Mouse (Mus musculus) midbrain, embryonic 10.5 days (tissue): Measurements from ENCODE around the gene Ralgapa2. TPM values are rescaled to one million over a fixed set of nuclear protein-coding genes. Genes with fewer than 3 reads are reported as not detected.

Source experiments
- DNase-seq: peaks from one replicate; pipeline ENCODE4 v3.0.0-alpha.2; 2017; ENCODE audit warnings: low spot score
- H3K27ac ChIP-seq: fragments of 300-500 bp; sonication (generic); replicated peaks from 2 replicates; pipeline ENCODE4 v1.5.1; 2016; ENCODE audit warnings: mild to moderate bottlenecking
- H3K27me3 ChIP-seq: fragments of 300-500 bp; sonication (generic); 2 replicates; pipeline ENCODE4 v1.6.1; 2016; ENCODE audit warnings: low read depth, mild to moderate bottlenecking; ENCODE audit not compliant: poor library complexity, severe bottlenecking
- H3K36me3 ChIP-seq: fragments of 300-500 bp; sonication (generic); 2 replicates; pipeline ENCODE4 v1.6.1; 2016; ENCODE audit warnings: mild to moderate bottlenecking, moderate library complexity
- H3K4me1 ChIP-seq: fragments of 300-500 bp; sonication (generic); 2 replicates; pipeline ENCODE4 v1.6.1; 2016
- H3K4me3 ChIP-seq: fragments of 300-500 bp; sonication (generic); 2 replicates; pipeline ENCODE4 v1.5.1; 2016; ENCODE audit warnings: mild to moderate bottlenecking, moderate library complexity
- H3K9me3 ChIP-seq: fragments of 300-500 bp; sonication (generic); replicated peaks from 2 replicates; pipeline ENCODE4 v1.6.1; 2016; ENCODE audit warnings: mild to moderate bottlenecking
- WGBS: fragments of 180-500 bp; shearing (Covaris S2); methylation state at CpG from one replicate; pipeline ENCODE4 v1.1.7; 2016; 5-methylcytosine and 5-hydroxymethylcytosine counted together
- polyA plus RNA-seq: library from polyadenylated mRNA; unstranded; fragments of >200 nt; fragmentation: Nextera tagmentation; extraction: Ambion mirVana; gene quantifications from 2 replicates; pipeline ENCODE4 v1.2.1, GENCODE M21; 2016

Gene Ralgapa2
- polyA plus RNA-seq, 1 experiment from 2014 or later, result 9.7 TPM

DNA sequence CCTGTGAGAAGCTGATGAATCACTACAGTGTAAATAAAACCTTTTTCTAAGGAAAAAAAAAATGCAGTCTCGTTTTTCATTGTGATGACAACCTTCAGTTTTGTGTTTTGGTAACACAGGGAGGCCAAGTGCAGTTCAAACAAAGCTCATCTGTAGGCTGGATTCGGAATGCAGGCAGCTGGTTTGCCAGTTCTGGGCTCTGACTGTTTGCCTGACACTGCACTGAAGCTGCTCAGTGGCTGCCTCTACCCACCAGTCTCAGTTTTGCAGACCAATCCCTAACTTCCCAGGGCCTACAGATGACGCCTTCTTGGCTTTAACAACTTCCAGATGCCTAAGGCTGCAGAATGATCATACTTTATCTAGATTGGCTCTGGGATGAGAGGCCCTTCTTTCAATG, 205.1 kb downstream of the Ralgapa2 start:
- Histone ChIP-seq H3K4me1 (peaks cover 33% of the 10 kb centered on the region), H3K27me3 (no peaks in the 10 kb centered on the region), H3K4me3 (no peak overlapping the region), H3K9me3 (no peaks in the 10 kb centered on the region), H3K36me3 (no peaks in the 10 kb centered on the region), H3K27ac (peak overlapping the region; percentile 52; the same call in 1 of the 2 replicates)
- 66% methylated on average over 3 of the region's 3 CpGs for WGBS
- no peak for DNase-seq

DNA sequence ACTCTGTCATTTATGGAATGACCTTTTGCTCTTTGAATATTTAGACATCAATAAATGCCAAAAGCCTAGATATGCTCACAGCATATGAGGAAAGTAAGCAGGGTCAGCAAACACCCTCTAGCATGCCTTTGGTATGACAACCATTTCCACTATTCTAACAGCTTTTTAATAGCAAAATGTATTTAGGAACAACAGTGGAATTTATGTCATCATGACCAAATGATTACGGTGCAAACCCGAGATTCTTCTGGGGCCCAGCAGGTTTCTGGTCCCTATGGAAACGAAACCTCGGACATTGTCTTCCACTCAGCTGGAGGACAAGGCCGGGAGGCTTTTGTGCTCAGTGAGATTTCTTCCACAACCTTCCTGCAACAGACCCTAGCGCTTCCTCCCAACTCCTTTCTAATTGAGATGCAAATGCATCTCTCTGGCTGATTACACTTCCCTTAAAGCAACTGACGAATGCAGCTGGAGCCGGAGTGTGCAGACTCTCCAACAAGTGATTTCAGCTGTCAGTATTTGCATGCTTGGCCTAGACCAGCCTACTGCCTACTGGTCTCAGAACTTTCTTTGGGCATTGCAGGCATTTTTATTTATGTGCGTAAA, 209.9 kb downstream of the Ralgapa2 start:
- DNase-seq, result peak; percentile 69
- Histone ChIP-seq H3K27ac (peak overlapping the region; percentile 83), H3K4me3 (peak overlapping the region; percentile 19; the same call in 1 of the 2 replicates), H3K9me3 (no peaks in the 10 kb centered on the region), H3K36me3 (no peaks in the 10 kb centered on the region), H3K4me1 (peaks cover 56% of the 10 kb centered on the region), H3K27me3 (no peaks in the 10 kb centered on the region)
- WGBS, result 8% methylated on average over 9 of the region's 9 CpGs

DNA sequence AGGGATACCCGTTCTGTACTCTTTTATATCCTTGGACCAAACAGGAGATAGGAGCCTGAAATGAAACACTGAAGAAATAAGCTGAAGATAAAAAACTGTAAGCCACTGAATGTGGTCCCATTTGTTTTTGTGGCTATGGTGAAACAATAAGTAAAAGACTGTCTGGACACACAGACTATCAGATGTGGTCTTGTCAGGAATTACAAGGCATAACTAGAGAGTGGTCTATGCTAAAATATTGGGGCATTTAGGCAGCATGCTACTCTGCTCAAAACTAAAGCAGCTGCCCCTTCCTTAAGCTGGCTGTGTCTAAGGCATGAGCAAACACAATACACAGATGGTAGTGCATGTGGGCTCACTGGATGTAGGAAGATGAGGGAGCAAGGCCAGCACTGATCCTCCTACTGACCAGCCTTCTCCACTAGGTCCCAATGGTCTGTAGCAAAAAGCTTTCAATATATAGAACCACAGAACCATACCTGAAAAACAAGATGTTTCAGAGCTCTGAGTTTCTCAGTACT, 211.6 kb downstream of the Ralgapa2 start:
- no peaks in the 10 kb centered on the region for H3K9me3 ChIP-seq
- 30% methylated on average over 1 of the region's 1 CpGs for WGBS
- H3K36me3 ChIP-seq, result no peaks in the 10 kb centered on the region
- H3K4me1 ChIP-seq, result peaks cover 57% of the 10 kb centered on the region
- H3K27me3 ChIP-seq, result no peaks in the 10 kb centered on the region
- H3K27ac ChIP-seq, result peak overlapping the region; percentile 83
- no peak for DNase-seq
- no peak overlapping the region for H3K4me3 ChIP-seq

DNA sequence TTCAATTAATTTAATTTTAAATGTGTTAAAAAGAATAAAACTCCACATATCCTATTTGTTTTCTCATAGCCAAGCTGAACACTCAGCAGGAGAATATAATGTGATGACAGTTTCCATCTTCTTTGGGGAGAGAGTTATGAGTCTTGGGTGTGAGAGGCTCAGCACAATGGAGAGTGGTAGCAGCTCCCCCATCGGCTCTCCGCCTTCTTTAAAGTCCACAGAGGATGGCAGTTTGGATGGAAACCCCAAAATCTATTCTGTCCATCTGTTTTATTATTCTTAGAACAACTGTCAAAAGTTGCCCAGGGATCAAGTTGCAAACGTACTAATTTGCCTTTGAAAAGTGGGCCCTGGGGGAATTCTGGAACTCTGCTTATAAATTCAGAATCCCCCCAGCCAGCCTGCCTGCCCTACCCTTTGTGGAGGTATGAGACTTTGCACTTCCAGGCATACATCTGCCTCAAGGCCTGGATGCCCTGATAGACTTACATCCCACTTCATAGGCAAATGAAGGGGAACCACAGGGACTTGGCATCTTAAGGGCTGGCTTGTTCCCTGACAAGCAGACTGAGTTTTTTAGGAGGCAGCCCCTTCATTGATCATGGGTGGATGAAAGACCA, 212.2 kb downstream of the Ralgapa2 start:
- H3K9me3 ChIP-seq, result no peaks in the 10 kb centered on the region
- no peak for DNase-seq
- H3K36me3 ChIP-seq, result no peaks in the 10 kb centered on the region
- no peak overlapping the region for H3K4me3 ChIP-seq
- H3K27ac ChIP-seq, result peak overlapping the region; percentile 83
- H3K4me1 ChIP-seq, result peaks cover 62% of the 10 kb centered on the region
- H3K27me3 ChIP-seq, result no peaks in the 10 kb centered on the region
- 34% methylated on average over 3 of the region's 3 CpGs for WGBS

DNA sequence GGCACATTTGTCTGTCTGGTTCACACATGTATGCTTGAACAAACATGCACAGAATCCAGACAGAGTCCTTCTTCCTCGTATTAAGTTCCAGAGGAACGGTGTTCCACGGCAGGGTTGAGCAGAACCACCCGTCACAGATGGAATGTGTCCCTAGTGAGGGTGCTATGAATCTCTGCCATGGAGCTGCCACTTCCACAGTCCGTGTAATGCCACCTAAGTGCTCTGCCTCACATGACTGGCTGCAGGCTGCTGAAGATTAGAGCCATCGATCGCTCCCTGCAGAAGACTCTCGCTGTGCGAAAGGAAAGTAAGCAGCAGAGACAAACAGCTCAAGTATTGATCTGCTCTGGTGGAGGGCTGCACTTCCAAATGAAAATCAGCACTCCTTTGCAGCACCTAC, 218.6 kb downstream of the Ralgapa2 start:
- H3K9me3 ChIP-seq, result no peaks in the 10 kb centered on the region
- peaks cover 44% of the 10 kb centered on the region for H3K4me1 ChIP-seq
- no peak overlapping the region; the same call in 1 of the 2 replicates for H3K27ac ChIP-seq
- H3K27me3 ChIP-seq, result no peaks in the 10 kb centered on the region
- no peaks in the 10 kb centered on the region for H3K36me3 ChIP-seq
- DNase-seq, result no peak
- WGBS, result 83% methylated on average over 9 of the region's 9 CpGs
- no peak overlapping the region for H3K4me3 ChIP-seq

DNA sequence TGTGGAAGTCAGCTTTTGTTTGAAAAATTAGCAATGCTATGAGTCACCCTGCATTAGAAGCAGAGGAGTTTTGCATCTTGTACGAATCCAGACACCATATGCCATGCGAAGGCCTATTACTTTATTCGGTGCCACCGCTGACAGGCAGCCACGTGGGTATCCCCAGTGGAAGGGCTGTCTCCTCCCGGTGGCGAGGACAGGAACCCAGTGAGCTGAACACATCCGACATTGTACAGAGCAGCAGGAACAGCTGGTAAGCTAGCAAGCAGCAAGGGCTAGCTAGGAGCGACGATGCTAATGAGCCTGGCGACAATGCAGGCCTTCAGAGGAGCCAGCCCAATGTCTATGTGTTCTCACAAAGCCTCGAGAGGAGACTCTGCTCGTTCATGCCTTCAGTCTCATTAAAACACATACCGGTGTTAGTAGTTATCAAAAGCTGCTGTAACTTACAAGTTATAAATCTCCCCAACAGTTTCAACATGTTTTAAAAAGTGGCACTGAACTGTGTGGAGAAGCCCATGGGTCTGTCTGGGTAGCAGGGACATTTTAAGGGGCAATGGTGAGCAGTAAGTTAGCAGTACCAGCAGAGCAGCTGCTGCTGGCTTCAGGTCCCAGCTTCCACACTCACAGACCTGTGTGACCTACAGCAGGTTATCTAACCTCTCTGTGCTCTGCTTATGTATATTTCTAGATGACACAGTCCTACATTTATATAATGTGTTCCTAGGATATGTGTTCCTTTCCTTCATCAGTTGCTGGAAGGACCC, 221.1 kb downstream of the Ralgapa2 start:
- WGBS, result 29% methylated on average over 14 of the region's 14 CpGs
- H3K4me1 ChIP-seq, result peaks cover 42% of the 10 kb centered on the region
- H3K36me3 ChIP-seq, result no peaks in the 10 kb centered on the region
- H3K27ac ChIP-seq, result peak overlapping the region; percentile 79
- H3K27me3 ChIP-seq, result no peaks in the 10 kb centered on the region
- H3K4me3 ChIP-seq, result no peak overlapping the region
- peak; percentile 67 for DNase-seq
- H3K9me3 ChIP-seq, result no peaks in the 10 kb centered on the region

DNA sequence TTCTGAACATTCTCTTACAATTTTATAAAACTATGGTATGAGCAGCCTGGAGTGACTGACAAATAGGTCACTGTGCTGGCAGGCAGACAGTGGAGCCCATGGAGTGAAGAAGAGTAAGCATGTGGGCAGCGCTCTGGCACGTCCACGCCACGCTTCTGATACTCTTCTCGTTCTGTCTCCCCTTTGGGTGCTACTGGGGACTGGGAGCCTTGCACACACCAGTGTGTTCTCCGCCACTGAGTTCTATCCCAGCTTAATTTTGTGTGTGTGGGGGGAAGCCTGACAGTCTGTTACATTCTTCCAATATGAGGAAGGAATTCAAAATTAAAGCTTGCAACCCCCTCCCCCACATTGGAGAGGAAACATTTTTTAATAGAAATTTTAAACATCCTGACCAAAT, 221.8 kb downstream of the Ralgapa2 start:
- Histone ChIP-seq H3K9me3 (no peaks in the 10 kb centered on the region), H3K36me3 (no peaks in the 10 kb centered on the region), H3K4me1 (peaks cover 41% of the 10 kb centered on the region), H3K27me3 (no peaks in the 10 kb centered on the region), H3K4me3 (no peak overlapping the region), H3K27ac (peak overlapping the region; percentile 79; the same call in 1 of the 2 replicates)
- DNase-seq, result no peak
- WGBS, result 90% methylated on average over 6 of the region's 6 CpGs

DNA sequence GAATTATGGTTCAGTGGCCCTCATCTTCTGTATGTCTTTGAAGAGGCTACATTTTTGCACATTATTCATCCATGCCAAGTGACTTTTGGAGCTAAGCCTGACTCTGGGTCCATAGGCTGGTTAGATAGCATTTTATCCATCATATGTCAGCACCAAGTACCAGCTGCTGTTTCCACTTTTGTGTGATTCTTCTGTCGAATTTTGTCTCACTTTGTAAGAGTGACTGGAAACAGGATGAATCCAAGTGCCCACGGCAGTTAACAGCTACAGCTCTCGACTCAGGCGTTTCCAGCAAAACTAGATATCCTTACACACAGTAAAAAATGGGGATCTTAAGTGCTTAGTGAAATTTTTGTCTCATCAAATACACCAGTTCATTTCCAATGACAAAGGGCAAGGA, 222.8 kb downstream of the Ralgapa2 start:
- H3K27me3 ChIP-seq, result no peaks in the 10 kb centered on the region
- H3K27ac ChIP-seq, result no peak overlapping the region
- H3K4me3 ChIP-seq, result no peak overlapping the region
- no peaks in the 10 kb centered on the region for H3K9me3 ChIP-seq
- DNase-seq, result no peak
- 88% methylated on average over 4 of the region's 4 CpGs for WGBS
- peaks cover 35% of the 10 kb centered on the region for H3K4me1 ChIP-seq
- H3K36me3 ChIP-seq, result no peaks in the 10 kb centered on the region

DNA sequence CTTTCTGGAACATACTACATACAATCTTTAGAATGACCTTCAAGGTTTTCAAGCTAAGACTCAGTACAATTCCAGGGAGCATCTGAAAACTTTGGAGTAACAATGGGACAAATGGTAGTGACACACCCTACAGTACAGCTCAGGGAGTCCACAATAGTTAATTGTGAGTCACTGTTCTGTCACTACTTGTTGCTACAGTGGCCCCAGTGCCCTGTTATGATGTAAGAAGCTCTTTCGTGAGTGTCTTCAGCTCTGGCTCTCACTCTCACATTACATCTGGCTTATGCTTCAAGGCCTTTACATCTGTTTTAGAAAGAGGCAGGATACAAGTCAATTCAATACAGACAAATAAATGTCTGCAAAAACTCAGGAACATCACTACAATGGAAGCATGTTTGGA, 223.8 kb downstream of the Ralgapa2 start:
- DNase-seq, result no peak
- Histone ChIP-seq H3K4me1 (peaks cover 29% of the 10 kb centered on the region), H3K36me3 (no peaks in the 10 kb centered on the region), H3K4me3 (no peak overlapping the region), H3K27ac (no peak overlapping the region), H3K9me3 (no peaks in the 10 kb centered on the region), H3K27me3 (no peaks in the 10 kb centered on the region)
- 93% methylated on average over 1 of the region's 1 CpGs for WGBS

DNA sequence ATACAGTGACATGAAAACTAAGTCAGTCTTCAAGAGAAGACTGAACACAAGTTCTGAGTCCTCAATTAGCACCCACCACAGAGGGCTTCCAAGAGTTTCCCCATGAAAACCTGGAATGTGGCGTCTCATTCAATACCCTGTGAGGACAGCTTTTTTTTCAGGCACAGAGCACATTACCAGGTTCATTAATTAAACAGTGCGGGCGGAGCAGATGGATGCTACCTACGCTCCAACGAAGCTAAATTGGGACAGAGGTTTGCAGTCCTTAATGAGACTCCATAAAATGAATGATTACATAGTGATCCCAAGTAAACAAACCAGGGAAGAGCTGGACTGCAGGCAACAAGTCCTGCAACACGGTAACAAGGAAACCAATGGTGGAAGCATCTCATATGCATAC, 224.6 kb downstream of the Ralgapa2 start:
- Histone ChIP-seq H3K36me3 (no peaks in the 10 kb centered on the region), H3K27ac (no peak overlapping the region), H3K4me1 (peaks cover 24% of the 10 kb centered on the region), H3K9me3 (no peaks in the 10 kb centered on the region), H3K4me3 (no peak overlapping the region), H3K27me3 (no peaks in the 10 kb centered on the region)
- DNase-seq, result no peak
- 89% methylated on average over 6 of the region's 6 CpGs for WGBS

DNA sequence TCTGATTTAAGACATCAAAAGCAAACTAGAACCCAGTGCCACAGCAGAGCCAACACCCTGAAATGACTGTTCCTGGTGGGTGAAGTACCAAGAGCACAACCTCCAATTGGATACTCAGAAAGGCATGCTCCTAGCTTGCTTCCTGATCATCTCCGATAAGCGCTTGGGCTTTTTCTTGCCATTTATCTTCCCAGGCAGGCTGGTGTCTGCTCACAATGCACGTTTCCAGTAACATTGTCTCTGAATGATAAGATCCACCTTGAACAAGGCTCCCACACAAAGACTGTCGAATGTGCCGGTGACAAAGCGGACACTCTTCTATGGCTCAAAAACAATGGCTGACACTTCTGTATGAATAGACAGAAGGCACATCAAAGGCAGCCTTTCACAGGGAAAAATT, 230.8 kb downstream of the Ralgapa2 start:
- no peak for DNase-seq
- no peaks in the 10 kb centered on the region for H3K36me3 ChIP-seq
- WGBS, result 50% methylated on average over 6 of the region's 6 CpGs
- H3K4me1 ChIP-seq, result peaks cover 41% of the 10 kb centered on the region
- H3K27me3 ChIP-seq, result no peaks in the 10 kb centered on the region
- 0 out of 2 replicates have a peak overlapping the region, but pooled peaks have one; percentile 6 for H3K27ac ChIP-seq
- H3K9me3 ChIP-seq, result no peaks in the 10 kb centered on the region
- H3K4me3 ChIP-seq, result no peak overlapping the region

DNA sequence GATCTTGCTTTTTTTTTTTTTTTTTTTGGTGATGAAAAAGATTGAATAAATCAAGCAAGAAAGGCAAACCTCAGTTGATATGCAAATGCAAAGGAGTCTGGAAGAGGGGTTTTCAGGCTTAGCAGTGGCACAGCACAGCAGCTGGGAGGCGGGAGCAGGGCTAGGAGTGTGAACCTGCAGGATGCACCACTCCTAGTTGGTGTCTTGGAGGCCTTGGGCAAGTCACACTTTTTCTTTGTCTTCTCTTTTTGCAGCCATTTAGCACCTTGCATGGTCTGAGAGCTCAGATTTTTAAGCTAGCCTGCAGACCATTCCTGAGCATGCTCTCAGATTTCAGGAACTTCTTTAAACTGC, 231.2 kb downstream of the Ralgapa2 start:
- no peak for DNase-seq
- no peaks in the 10 kb centered on the region for H3K27me3 ChIP-seq
- peaks cover 41% of the 10 kb centered on the region for H3K4me1 ChIP-seq
- WGBS, result 47% methylated on average over 1 of the region's 1 CpGs
- no peak overlapping the region for H3K4me3 ChIP-seq
- no peaks in the 10 kb centered on the region for H3K9me3 ChIP-seq
- no peaks in the 10 kb centered on the region for H3K36me3 ChIP-seq
- H3K27ac ChIP-seq, result 0 out of 2 replicates have a peak overlapping the region, but pooled peaks have one; percentile 6
